Mouse (Mus musculus): Measurements from ENCODE around the gene Dlg5. TPM values are rescaled to one million over a fixed set of nuclear protein-coding genes. Genes with fewer than 3 reads are reported as not detected.

Dlg5 gene
- total RNA-seq, 2 experiments from 2014 or later: 64.4 to 70.4 TPM

- DNase-seq (ENCODE audit: low spot score in 2 of 2): no peak
These were observed 111.9 kb downstream of the Dlg5 start for GRCm38 (mm10) chr14:24133801-24134200.

DNA sequence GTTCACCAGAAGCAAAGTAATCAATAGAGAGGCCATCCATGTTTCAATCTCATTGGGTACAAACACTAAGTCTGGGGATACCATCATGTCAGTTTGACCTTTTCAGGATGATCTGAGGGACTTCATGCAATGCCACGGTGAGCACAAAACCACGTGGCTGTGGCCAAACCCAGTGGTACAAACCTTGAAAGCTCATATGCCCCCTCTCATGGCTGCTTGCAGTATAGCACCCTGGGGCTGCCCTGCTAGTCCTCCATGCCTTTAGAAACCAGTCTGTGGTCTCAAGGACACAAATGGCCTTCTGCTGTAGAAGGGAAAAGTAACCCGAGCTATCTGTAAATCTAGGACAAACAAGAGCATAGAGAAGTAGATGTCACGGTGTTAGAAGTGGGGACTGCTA lies 113.6 kb downstream of the Dlg5 start:
- peak in 1 of 2 experiments; percentile 34 for DNase-seq (ENCODE audit: low spot score in 2 of 2)

DNA sequence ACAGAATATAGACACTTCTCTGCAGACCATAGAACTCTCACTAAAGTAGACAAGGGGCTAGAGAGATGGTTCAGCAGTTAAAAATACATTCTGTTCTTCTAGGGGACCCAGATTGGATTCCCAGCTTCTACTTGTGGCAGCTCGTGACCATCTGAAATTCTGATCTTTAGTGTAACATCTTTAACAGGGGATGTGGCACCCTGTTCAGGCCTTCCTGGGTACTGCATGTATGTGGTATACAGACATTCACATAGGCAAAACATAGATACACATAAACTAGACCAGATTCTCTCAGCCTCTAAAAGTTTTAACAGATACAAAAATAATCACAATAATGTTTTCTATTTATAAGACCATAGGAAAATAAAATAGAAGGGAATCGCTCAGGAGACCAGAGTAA lies 120.7 kb downstream of the Dlg5 start:
- DNase-seq (ENCODE audit: low spot score in 2 of 2): no peak

GRCm38 (mm10) chr14:24124171-24124570 lies 121.5 kb downstream of the Dlg5 start:
- DNase-seq (ENCODE audit: low spot score in 2 of 2): no peak

DNA sequence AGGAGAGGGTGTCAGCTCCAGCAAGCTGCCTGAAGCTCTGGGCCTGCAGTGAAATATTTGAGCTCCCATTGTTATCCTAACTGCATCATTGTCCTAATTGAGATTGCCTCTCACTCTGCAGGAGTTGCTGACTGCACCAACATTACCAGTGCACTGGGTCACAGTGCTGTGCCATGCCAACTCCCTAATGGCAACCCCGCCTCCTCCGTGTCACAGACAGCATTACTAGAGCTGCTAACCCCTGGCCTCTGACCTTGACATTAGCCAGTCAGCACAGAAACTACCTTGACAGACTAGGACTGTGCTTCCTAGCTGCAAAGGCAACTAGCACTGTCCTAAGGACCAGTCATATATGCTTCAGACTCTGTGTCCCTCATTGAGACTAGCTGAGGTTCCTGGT lies 139.0 kb downstream of the Dlg5 start:
- DNase-seq (ENCODE audit: low spot score in 2 of 2): no peak

DNA sequence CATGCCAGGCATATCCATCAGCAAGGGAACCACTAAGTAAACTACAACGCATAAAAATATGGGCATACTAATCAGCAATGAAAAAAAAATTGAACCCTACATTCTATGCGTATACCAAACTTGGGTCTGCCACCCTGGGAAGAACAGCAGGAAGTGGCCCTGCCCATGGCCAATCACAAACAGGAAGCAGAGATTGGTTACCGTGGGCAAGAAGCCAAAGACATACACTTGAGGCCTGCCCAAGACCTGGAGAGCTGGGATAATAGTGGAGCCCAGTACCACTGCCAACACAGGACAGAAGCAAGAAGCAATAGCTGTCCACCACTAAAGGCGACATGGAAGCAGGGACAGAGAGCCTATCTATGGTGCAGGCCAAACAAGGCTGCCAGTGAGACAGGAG lies 146.9 kb downstream of the Dlg5 start:
- DNase-seq (ENCODE audit: low spot score in 2 of 2): no peak

- DNase-seq (ENCODE audit: low spot score in 2 of 2): no peak
These were observed 151.1 kb downstream of the Dlg5 start for GRCm38 (mm10) chr14:24094656-24095055.

GRCm38 (mm10) chr14:24093221-24093620 lies 152.5 kb downstream of the Dlg5 start:
- no peak for DNase-seq (ENCODE audit: low spot score in 2 of 2)

GRCm38 (mm10) chr14:24092391-24092790 lies 153.3 kb downstream of the Dlg5 start:
- no peak for DNase-seq (ENCODE audit: low spot score in 2 of 2)

- no peak for DNase-seq (ENCODE audit: low spot score in 2 of 2)
These were observed 154.9 kb downstream of the Dlg5 start for GRCm38 (mm10) chr14:24090790-24091189.

GRCm38 (mm10) chr14:24089181-24089580 lies 156.5 kb downstream of the Dlg5 start:
- no peak for DNase-seq (ENCODE audit: low spot score in 2 of 2)

GRCm38 (mm10) chr14:24087430-24087829 lies 158.3 kb downstream of the Dlg5 start:
- no peak for DNase-seq (ENCODE audit: low spot score in 2 of 2)

DNA sequence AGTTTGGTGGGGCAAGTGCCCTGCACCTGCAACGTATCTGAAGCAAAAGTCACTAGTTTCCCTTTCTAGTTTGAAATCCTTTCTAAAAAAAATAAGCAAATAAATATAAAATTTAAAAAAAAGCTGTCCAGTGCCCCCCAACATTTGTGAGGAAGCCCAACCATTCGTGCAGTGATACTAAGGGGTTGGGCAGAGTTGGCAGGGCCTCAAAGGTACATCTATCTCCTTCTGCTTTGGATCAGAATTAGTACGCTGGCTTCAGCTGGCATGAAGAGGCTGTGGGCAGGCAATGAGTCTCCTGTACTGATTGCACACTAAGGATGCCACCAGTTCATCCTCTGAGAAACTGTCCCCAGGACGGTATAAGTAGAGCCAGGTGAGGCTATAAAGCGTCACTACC lies 159.2 kb downstream of the Dlg5 start:
- DNase-seq (ENCODE audit: low spot score in 2 of 2): no peak

Small RNA genes within 50 kb of the gene (microRNA-seq; reads per million reads assigned to microRNA genes)
- not detected for gene Mir7210

Other genes with a start within 250 kb of the Dlg5 start
- 10 to 100 TPM; 54.2 to 57.4 TPM for gene Kcnma1, start 231.4 kb downstream of the Dlg5 start, total RNA-seq (2021)
- gene E330034G19Rik, start 47.3 kb upstream of the Dlg5 start, total RNA-seq (2021): not detected
- 10 to 100 TPM; 29.3 to 32.2 TPM for gene Polr3a, start 241.1 kb upstream of the Dlg5 start, total RNA-seq (2021)
- gene Rps24, start 241.2 kb upstream of the Dlg5 start, total RNA-seq (2021): 1,000 to 10,000 TPM; 1,962 to 2,011 TPM

Measured in adrenal gland, postnatal 4 days (tissue).